ENCODE assay signal across 7 mouse cellular contexts in the genomic region with DNA sequence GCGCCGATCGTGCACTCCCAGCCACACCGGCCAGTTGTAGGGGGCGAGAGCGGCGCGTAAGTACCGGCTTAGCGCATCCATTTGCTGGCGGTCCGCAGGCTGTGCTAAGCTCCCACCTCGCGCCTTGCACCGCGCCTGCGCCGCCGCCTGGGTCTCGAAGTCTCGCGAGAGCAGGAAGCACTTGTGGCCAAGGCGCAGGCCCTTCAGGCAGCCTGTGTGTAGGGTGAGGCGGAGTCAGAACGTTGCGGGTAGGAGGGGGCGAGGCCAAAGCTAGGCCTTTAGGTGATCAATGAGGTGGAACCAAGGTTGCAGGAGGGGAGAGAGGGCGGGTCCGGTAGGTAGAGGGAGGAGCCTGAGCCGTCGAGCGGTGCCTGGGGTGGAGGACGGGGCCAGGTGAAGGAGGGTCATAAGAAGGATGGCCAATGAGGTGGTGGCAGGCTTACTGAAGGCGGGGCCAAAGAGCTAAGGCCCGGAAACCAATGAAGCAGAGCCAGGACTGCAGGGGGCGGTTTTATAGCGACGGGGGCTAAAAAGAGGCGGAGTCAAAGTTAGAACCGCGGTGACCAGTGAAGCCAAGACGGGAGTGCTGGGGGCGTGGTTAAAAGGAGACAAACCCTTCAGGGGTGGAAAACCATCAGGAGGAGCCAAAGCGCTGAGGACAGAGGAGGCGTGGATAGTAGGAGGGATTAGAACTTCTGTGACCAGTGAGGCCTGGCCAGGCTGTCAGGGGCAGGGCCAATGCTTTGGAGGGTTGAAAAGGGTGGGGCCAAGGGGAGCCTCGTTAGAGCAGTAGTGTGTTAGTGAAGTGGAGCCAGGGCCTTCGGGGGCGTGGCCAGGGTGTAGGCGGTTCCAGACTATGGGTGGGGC. TPM values are rescaled to one million over a fixed set of nuclear protein-coding genes. Genes with fewer than 3 reads are reported as not detected.
DNase-seq lines count a peak whose midpoint lies in the region; ATAC-seq lines count a peak whose summit lies in the region.

No protein-coding gene starts in this region.

- no peaks in the 10 kb centered on the region for H3K9me3 ChIP-seq in intestine, embryonic 15.5 days
- H3K9me3 ChIP-seq in midbrain, embryonic 10.5 days (replicated peaks), result no peaks in the 10 kb centered on the region

- WGBS in intestine, embryonic 15.5 days, result under 1% methylated on average over 49 of the region's 49 CpGs
- under 1% methylated on average over 49 of the region's 49 CpGs for WGBS in midbrain, embryonic 10.5 days

- peaks cover 8% of the 10 kb centered on the region; the same call in 1 of the 2 replicates for H3K27me3 ChIP-seq in intestine, embryonic 15.5 days (replicated peaks)
- H3K27me3 ChIP-seq in midbrain, embryonic 10.5 days (ENCODE audit: low read depth, poor library complexity, severe bottlenecking), result peaks cover 40% of the 10 kb centered on the region

- intact Hi-C loops in gastrocnemius, postnatal 36 days (cut with DNase I), result no loop called here
- intact Hi-C loops in left cerebral cortex, postnatal 25 days (cut with DNase I), result loop anchor here (5.0 kb wide), 1 partner anchor 43 kb away; a partner anchor contains a TSS

- DNase-seq in adrenal gland, adult 2 months, result peak; percentile 97
- DNase-seq in embryo, embryonic 11.5 days (ENCODE audit: low read depth, low spot score), result peak; percentile 98
- peak; percentile 92 for DNase-seq in gastrocnemius, postnatal 36 days
- DNase-seq in left cerebral cortex, postnatal 25 days (ENCODE audit: low spot score in 2 of 2), result peak; percentile 98 to 99
- peak; percentile 98 for DNase-seq in midbrain, embryonic 10.5 days (ENCODE audit: low spot score)
- DNase-seq in right cerebral cortex, postnatal 4 days, result peak; percentile 93

- H3K27ac ChIP-seq in intestine, embryonic 15.5 days, result peak overlapping the region; percentile 95
- peak overlapping the region; percentile 98 for H3K27ac ChIP-seq in midbrain, embryonic 10.5 days (replicated peaks)

- peak overlapping the region; percentile 68 for H3K4me3 ChIP-seq in intestine, embryonic 15.5 days (replicated peaks)
- peak overlapping the region; percentile 70 for H3K4me3 ChIP-seq in midbrain, embryonic 10.5 days

- H3K4me1 ChIP-seq in intestine, embryonic 15.5 days (replicated peaks), result peaks cover 16% of the 10 kb centered on the region; the same call in 1 of the 2 replicates
- peaks cover 36% of the 10 kb centered on the region for H3K4me1 ChIP-seq in midbrain, embryonic 10.5 days

- H3K36me3 ChIP-seq in intestine, embryonic 15.5 days, result no peaks in the 10 kb centered on the region
- no peaks in the 10 kb centered on the region for H3K36me3 ChIP-seq in midbrain, embryonic 10.5 days

- peak overlapping the region; percentile 79 for H3K4me2 ChIP-seq in intestine, embryonic 15.5 days (replicated peaks)

- peak; percentile 96 for ATAC-seq in intestine, embryonic 15.5 days

- peak overlapping the region; percentile 87 for H3K9ac ChIP-seq in intestine, embryonic 15.5 days

RNA-seq across cellular contexts. Expression of a gene that starts 1.7 kb away (rescaled TPM):
- 1 to 10 TPM; 4.6 to 5.1 TPM for total RNA-seq in adrenal gland, adult 2 months (2021)
- 11.4 and 13.0 TPM in 2 replicates for polyA plus RNA-seq in adrenal gland, adult 2 months (2012; rRNA removed)
- 1 to 10 TPM; 1.6 to 2.2 TPM for total RNA-seq in gastrocnemius, postnatal 36 days (2021)
- 7.2 and 8.0 TPM in 2 replicates for polyA plus RNA-seq in intestine, embryonic 15.5 days (2015; fragmentation: Nextera tagmentation; extraction: Ambion mirVana)
- 1 to 10 TPM; 3.5 to 3.9 TPM for total RNA-seq in left cerebral cortex, postnatal 25 days (2021)
- 2.2 and 2.4 TPM in 2 replicates for polyA plus RNA-seq in midbrain, embryonic 10.5 days (2016; fragmentation: Nextera tagmentation; extraction: Ambion mirVana)

RNA-seq across cellular contexts. Expression of a gene that starts 5.0 kb away (rescaled TPM):
- total RNA-seq in adrenal gland, adult 2 months (2021), result 1 to 10 TPM; 8.0 to 9.1 TPM
- polyA plus RNA-seq in adrenal gland, adult 2 months (2012; rRNA removed), result 2.5 and 2.9 TPM in 2 replicates
- total RNA-seq in gastrocnemius, postnatal 36 days (2021), result under 1 TPM; 0.27 to 0.28 TPM
- polyA plus RNA-seq in intestine, embryonic 15.5 days (2015; fragmentation: Nextera tagmentation; extraction: Ambion mirVana), result 1.7 and 1.9 TPM in 2 replicates
- 100 to 1,000 TPM; 571 to 587 TPM for total RNA-seq in left cerebral cortex, postnatal 25 days (2021)
- polyA plus RNA-seq in midbrain, embryonic 10.5 days (2016; fragmentation: Nextera tagmentation; extraction: Ambion mirVana), result 1.5 and 2.6 TPM in 2 replicates

RNA-seq across cellular contexts. Expression of a gene that starts 43.8 kb away (rescaled TPM):
- total RNA-seq in adrenal gland, adult 2 months (2021), result not detected
- polyA plus RNA-seq in adrenal gland, adult 2 months (2012; rRNA removed), result not detected in 2 replicates
- not detected for total RNA-seq in gastrocnemius, postnatal 36 days (2021)
- polyA plus RNA-seq in intestine, embryonic 15.5 days (2015; fragmentation: Nextera tagmentation; extraction: Ambion mirVana), result not detected in 2 replicates
- not detected for total RNA-seq in left cerebral cortex, postnatal 25 days (2021)
- not detected in 2 replicates for polyA plus RNA-seq in midbrain, embryonic 10.5 days (2016; fragmentation: Nextera tagmentation; extraction: Ambion mirVana)

RNA-seq across cellular contexts. Expression of a gene that starts 47.8 kb away (rescaled TPM):
- not detected for total RNA-seq in adrenal gland, adult 2 months (2021)
- polyA plus RNA-seq in adrenal gland, adult 2 months (2012; rRNA removed), result not detected in 2 replicates
- not detected for total RNA-seq in gastrocnemius, postnatal 36 days (2021)
- not detected in 2 replicates for polyA plus RNA-seq in intestine, embryonic 15.5 days (2015; fragmentation: Nextera tagmentation; extraction: Ambion mirVana)
- total RNA-seq in left cerebral cortex, postnatal 25 days (2021), result not detected
- 0.17 TPM in 1 of 2 replicates, not detected in the other for polyA plus RNA-seq in midbrain, embryonic 10.5 days (2016; fragmentation: Nextera tagmentation; extraction: Ambion mirVana)

RNA-seq across cellular contexts. Expression of a gene that starts 58.5 kb away (rescaled TPM):
- total RNA-seq in adrenal gland, adult 2 months (2021), result 10 to 100 TPM; 81.5 to 83.8 TPM
- 195 and 237 TPM in 2 replicates for polyA plus RNA-seq in adrenal gland, adult 2 months (2012; rRNA removed)
- 1 to 10 TPM; 6.3 to 8.2 TPM for total RNA-seq in gastrocnemius, postnatal 36 days (2021)
- 124 and 127 TPM in 2 replicates for polyA plus RNA-seq in intestine, embryonic 15.5 days (2015; fragmentation: Nextera tagmentation; extraction: Ambion mirVana)
- total RNA-seq in left cerebral cortex, postnatal 25 days (2021), result 10 to 100 TPM; 72.5 to 73.5 TPM
- 172 and 189 TPM in 2 replicates for polyA plus RNA-seq in midbrain, embryonic 10.5 days (2016; fragmentation: Nextera tagmentation; extraction: Ambion mirVana)

Comparison
In these comparisons a context has a peak if more than half of its experiments do, and no peak if none do; other contexts are left out.
1. Peak in every context shown above with its lines: DNase-seq, ATAC-seq, H3K4me3 ChIP-seq and H3K27ac ChIP-seq.
2. RNA of a gene that starts 5.0 kb away (total RNA-seq): 571 to 587 TPM in left cerebral cortex, postnatal 25 days; 8.0 to 9.1 TPM in adrenal gland, adult 2 months and 0.27 to 0.28 TPM in gastrocnemius, postnatal 36 days; every median in the first group is over 10 times any median in the second.